ENCODE assay signal across 9 mouse cellular contexts in the genomic region with DNA sequence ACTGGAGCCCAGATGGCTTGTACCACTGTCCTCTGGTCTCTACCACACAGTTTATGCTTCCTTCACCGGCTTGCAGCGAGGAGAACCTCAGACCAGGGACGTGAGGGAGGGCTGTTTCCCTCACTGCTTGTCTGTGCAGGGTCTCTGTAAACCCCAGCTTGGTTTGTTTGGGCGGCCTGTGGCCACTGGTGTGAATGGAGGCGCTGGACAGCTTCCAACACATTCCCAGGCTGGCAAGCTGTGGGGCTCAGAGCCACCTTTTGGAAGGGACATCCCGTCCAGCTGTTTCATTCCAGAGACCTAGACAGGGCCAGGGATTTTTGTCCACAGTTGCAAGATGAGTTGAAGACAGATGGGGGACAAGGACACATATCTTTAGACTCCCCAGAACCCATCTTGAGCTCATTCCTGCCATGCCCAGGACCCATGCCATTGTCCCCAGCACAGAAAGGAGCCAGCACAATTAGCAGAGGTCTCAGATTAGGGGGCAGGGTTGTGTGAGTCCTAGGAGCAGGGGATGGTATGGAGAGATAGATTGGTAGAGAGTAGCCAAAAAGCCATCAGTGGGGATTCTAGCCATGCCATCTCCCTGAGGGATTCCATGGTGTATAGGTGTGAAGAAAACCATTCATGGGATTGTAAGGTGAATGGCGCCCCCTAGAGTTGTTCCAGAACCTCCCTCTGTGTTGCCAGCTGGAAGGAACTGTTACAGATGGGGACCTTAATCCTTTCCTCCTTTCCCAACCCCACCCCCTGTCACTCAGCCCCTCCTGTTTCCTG. TPM values are rescaled to one million over a fixed set of nuclear protein-coding genes. Genes with fewer than 3 reads are reported as not detected.
DNase-seq lines count a peak whose midpoint lies in the region; ATAC-seq lines count a peak whose summit lies in the region.
"Had no signal": no experiment of that assay in that cellular context is flagged by ENCODE, and none has a peak within 500 bp of the region (broad histone marks: within the 10 kb centered on the region; RNA-seq: fewer than 3 reads in every experiment).

No protein-coding gene starts in this region.

- H3K9me3 ChIP-seq in lung, embryonic 16.5 days (ENCODE audit: control insufficient read depth, low read length): no peaks in the 10 kb centered on the region
- no peaks in the 10 kb centered on the region for H3K9me3 ChIP-seq in heart, embryonic 15.5 days (replicated peaks)
- no peaks in the 10 kb centered on the region for H3K9me3 ChIP-seq in limb, embryonic 13.5 days
- H3K9me3 ChIP-seq: liver, embryonic 15.5 days had no signal

- peak overlapping the region; percentile 95 for H3K27ac ChIP-seq in lung, embryonic 16.5 days (ENCODE audit: low read length)
- H3K27ac ChIP-seq in heart, embryonic 15.5 days: peak overlapping the region; percentile 99
- H3K27ac ChIP-seq in limb, embryonic 13.5 days: peak overlapping the region; percentile 91
- H3K27ac ChIP-seq: liver, embryonic 15.5 days had no signal

- peaks cover 77% of the 10 kb centered on the region for H3K4me1 ChIP-seq in lung, embryonic 16.5 days (replicated peaks; ENCODE audit: control insufficient read depth, insufficient read depth, low read length)
- peaks cover 85% of the 10 kb centered on the region for H3K4me1 ChIP-seq in heart, embryonic 15.5 days (replicated peaks)
- peaks cover 97% of the 10 kb centered on the region for H3K4me1 ChIP-seq in limb, embryonic 13.5 days

- H3K27me3 ChIP-seq in lung, embryonic 16.5 days (ENCODE audit: control insufficient read depth, insufficient read depth, low read depth, low read length): no peaks in the 10 kb centered on the region
- no peaks in the 10 kb centered on the region for H3K27me3 ChIP-seq in heart, embryonic 15.5 days
- no peaks in the 10 kb centered on the region for H3K27me3 ChIP-seq in limb, embryonic 13.5 days

- no peak for DNase-seq in lung, postnatal 14 days
- DNase-seq in cerebellum, adult 9-11 months: peak; percentile 69
- DNase-seq in urinary bladder, adult 18-20 months (ENCODE audit: low spot score in 2 of 2): no peak
- DNase-seq in right cerebral cortex, postnatal 14 days: no peak

- peak; percentile 23 for ATAC-seq in lung, embryonic 16.5 days (ENCODE audit: low read depth)
- ATAC-seq in heart, embryonic 15.5 days (replicated peaks; ENCODE audit: insufficient number of reproducible peaks, insufficient read depth, low FRiP score, low read depth): 0 out of 2 replicates have a peak, but pooled peaks have one; percentile 2
- no peak for ATAC-seq in limb, embryonic 13.5 days (ENCODE audit: low FRiP score, low read depth)
- no peak for ATAC-seq in activated CD4-positive, CD25-positive, alpha-beta regulatory T cell, adult 4 months

- WGBS in lung, embryonic 16.5 days: 24% methylated on average over 7 of the region's 7 CpGs
- 13% methylated on average over 7 of the region's 7 CpGs for WGBS in heart, embryonic 15.5 days
- WGBS in limb, embryonic 13.5 days: 14% methylated on average over 7 of the region's 7 CpGs

- peak overlapping the region; percentile 61; the same call in 1 of the 2 replicates for H3K4me2 ChIP-seq in lung, embryonic 16.5 days (ENCODE audit: low read depth, low read length)
- peak overlapping the region; percentile 76 for H3K4me2 ChIP-seq in heart, embryonic 15.5 days
- peak overlapping the region; percentile 94 for H3K4me2 ChIP-seq in limb, embryonic 13.5 days (replicated peaks)
- H3K4me2 ChIP-seq: liver, embryonic 15.5 days had no signal

- no peak overlapping the region for H3K4me3 ChIP-seq in lung, embryonic 16.5 days (ENCODE audit: low read length)
- peak overlapping the region; percentile 15; the same call in 1 of the 2 replicates for H3K4me3 ChIP-seq in heart, embryonic 15.5 days
- H3K4me3 ChIP-seq in limb, embryonic 13.5 days: peak overlapping the region; percentile 70; the same call in 1 of the 2 replicates
- H3K4me3 ChIP-seq: liver, embryonic 15.5 days had no signal

- peak overlapping the region; percentile 46 for H3K9ac ChIP-seq in lung, embryonic 16.5 days (ENCODE audit: low read length)
- peak overlapping the region; percentile 47 for H3K9ac ChIP-seq in heart, embryonic 15.5 days
- H3K9ac ChIP-seq in limb, embryonic 13.5 days: peak overlapping the region; percentile 55
- H3K9ac ChIP-seq: liver, embryonic 15.5 days had no signal

- no peaks in the 10 kb centered on the region for H3K36me3 ChIP-seq in lung, embryonic 16.5 days (ENCODE audit: control insufficient read depth, insufficient read depth, low read length)
- H3K36me3 ChIP-seq in heart, embryonic 15.5 days: no peaks in the 10 kb centered on the region
- H3K36me3 ChIP-seq in limb, embryonic 13.5 days: peaks cover 9% of the 10 kb centered on the region
- H3K36me3 ChIP-seq: liver, embryonic 15.5 days had no signal

RNA-seq across cellular contexts. Expression of a gene that starts 4.1 kb away (rescaled TPM):
- 35.4 and 37.2 TPM in 2 replicates for polyA plus RNA-seq in lung, embryonic 16.5 days (2015; fragmentation: Nextera tagmentation; extraction: Ambion mirVana)
- polyA plus RNA-seq in heart, embryonic 15.5 days (2015; fragmentation: Nextera tagmentation; extraction: Ambion mirVana): 26.2 and 31.0 TPM in 2 replicates
- polyA plus RNA-seq in limb, embryonic 13.5 days (2015; fragmentation: Nextera tagmentation; extraction: Ambion mirVana): 46.5 and 49.8 TPM in 2 replicates
- polyA plus RNA-seq in activated CD4-positive, CD25-positive, alpha-beta regulatory T cell, adult 4 months (2017; shearing (Covaris generic)): 10 to 100 TPM in 1 of 2 experiments, 1 to 10 TPM in 1; 9.0 to 13.7 TPM

RNA-seq across cellular contexts. Expression of a gene that starts 24.1 kb away (rescaled TPM):
- polyA plus RNA-seq in lung, embryonic 16.5 days (2015; fragmentation: Nextera tagmentation; extraction: Ambion mirVana): 34.0 and 38.3 TPM in 2 replicates
- polyA plus RNA-seq in heart, embryonic 15.5 days (2015; fragmentation: Nextera tagmentation; extraction: Ambion mirVana): 14.2 and 20.4 TPM in 2 replicates
- polyA plus RNA-seq in limb, embryonic 13.5 days (2015; fragmentation: Nextera tagmentation; extraction: Ambion mirVana): 31.4 and 32.3 TPM in 2 replicates
- polyA plus RNA-seq in activated CD4-positive, CD25-positive, alpha-beta regulatory T cell, adult 4 months (2017; shearing (Covaris generic)): 10 to 100 TPM; 10.1 to 17.7 TPM

RNA-seq across cellular contexts. Expression of a gene that starts 51.1 kb away (rescaled TPM):
- polyA plus RNA-seq in lung, embryonic 16.5 days (2015; fragmentation: Nextera tagmentation; extraction: Ambion mirVana): 0.31 TPM in 1 of 2 replicates, not detected in the other
- 3.6 and 4.4 TPM in 2 replicates for polyA plus RNA-seq in heart, embryonic 15.5 days (2015; fragmentation: Nextera tagmentation; extraction: Ambion mirVana)
- 0.41 and 0.78 TPM in 2 replicates for polyA plus RNA-seq in limb, embryonic 13.5 days (2015; fragmentation: Nextera tagmentation; extraction: Ambion mirVana)
- under 1 TPM in 1 of 2 experiments, not detected in 1; 0.41 TPM for polyA plus RNA-seq in activated CD4-positive, CD25-positive, alpha-beta regulatory T cell, adult 4 months (2017; shearing (Covaris generic))
- polyA plus RNA-seq: liver, embryonic 15.5 days had no signal

Comparison
In these comparisons a context has a peak if more than half of its experiments do, and no peak if none do; other contexts are left out.
1. ATAC-seq: peak in lung, embryonic 16.5 days (single experiment) and heart, embryonic 15.5 days (single experiment); none in limb, embryonic 13.5 days (single experiment) and activated CD4-positive, CD25-positive, alpha-beta regulatory T cell, adult 4 months (single experiment).
2. Peak in every context shown above with its lines, with median percentiles within 50 percentile points of each other: H3K27ac ChIP-seq, H3K4me2 ChIP-seq and H3K9ac ChIP-seq.